Mouse (Mus musculus) heart, embryonic 10.5 days (tissue): Measurements from ENCODE around the gene 1700102P08Rik. TPM values are rescaled to one million over a fixed set of nuclear protein-coding genes. Genes with fewer than 3 reads are reported as not detected.
A peak's percentile ranks its signal among the peaks of the same experiment; 100 is the strongest.

ENCODE experiments used
- DNase-seq: peaks from one replicate; pipeline ENCODE4 v3.0.0-alpha.2; 2017; ENCODE audit warnings: low spot score
- H3K27ac ChIP-seq: fragments of 300-500 bp; sonication (generic); 2 replicates; pipeline ENCODE4 v1.5.1; 2016; ENCODE audit warnings: mild to moderate bottlenecking
- H3K27me3 ChIP-seq: fragments of 300-500 bp; sonication (generic); 2 replicates; pipeline ENCODE4 v1.6.1; 2016; ENCODE audit warnings: mild to moderate bottlenecking; ENCODE audit not compliant: poor library complexity, insufficient read depth, severe bottlenecking
- H3K36me3 ChIP-seq: fragments of 300-500 bp; sonication (generic); 2 replicates; pipeline ENCODE4 v1.6.1; 2016; ENCODE audit warnings: mild to moderate bottlenecking, moderate library complexity
- H3K4me1 ChIP-seq: fragments of 300-500 bp; sonication (generic); 2 replicates; pipeline ENCODE4 v1.6.1; 2016; ENCODE audit warnings: mild to moderate bottlenecking
- H3K4me3 ChIP-seq: fragments of 300-500 bp; sonication (generic); 2 replicates; pipeline ENCODE4 v1.5.1; 2016; ENCODE audit warnings: mild to moderate bottlenecking, moderate library complexity
- H3K9me3 ChIP-seq: fragments of 300-500 bp; sonication (generic); 2 replicates; pipeline ENCODE4 v1.6.1; 2016; ENCODE audit warnings: mild to moderate bottlenecking, moderate library complexity
- WGBS: fragments of 180-500 bp; shearing (Covaris S2); methylation state at CpG from one replicate; pipeline ENCODE4 v1.1.7; 2016; 5-methylcytosine and 5-hydroxymethylcytosine counted together
- polyA plus RNA-seq: library from polyadenylated mRNA; unstranded; fragments of >200 nt; fragmentation: Nextera tagmentation; extraction: Ambion mirVana; gene quantifications from 2 replicates; pipeline ENCODE4 v1.2.1, GENCODE M21; 2016

1700102P08Rik gene
- polyA plus RNA-seq, 1 experiment from 2014 or later = 0.34 TPM

- no peak overlapping the region for H3K4me3 ChIP-seq
- H3K9me3 ChIP-seq = no peaks in the 10 kb centered on the region
- WGBS = 79% methylated on average over 4 of the region's 4 CpGs
- H3K4me1 ChIP-seq = peaks cover 63% of the 10 kb centered on the region
- peaks cover 11% of the 10 kb centered on the region for H3K36me3 ChIP-seq
- no peaks in the 10 kb centered on the region for H3K27me3 ChIP-seq
- peak overlapping the region; percentile 95 for H3K27ac ChIP-seq
- DNase-seq = no peak
Observed at GRCm38 (mm10) chr9:108453458-108453857, 60.9 kb downstream of the 1700102P08Rik start.

DNA sequence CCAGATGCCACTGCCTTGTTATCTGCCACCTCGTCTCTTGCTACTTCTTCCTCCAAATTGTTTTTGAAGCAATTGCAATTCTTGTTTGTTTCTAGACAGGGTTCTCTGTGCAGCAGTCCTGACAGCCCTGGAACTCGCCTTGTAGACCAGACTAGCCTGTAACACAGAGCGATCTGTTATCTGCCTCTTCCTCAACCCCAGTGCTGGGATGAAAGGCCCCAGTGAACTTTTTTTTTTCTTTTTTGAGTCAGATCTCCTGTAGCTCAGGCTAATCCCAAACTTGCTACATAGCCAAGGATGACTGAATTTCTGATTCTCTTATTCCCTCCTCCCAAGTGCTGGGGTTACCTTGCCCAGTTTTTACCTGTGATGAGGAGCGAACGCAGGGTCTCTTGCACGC lies 61.8 kb downstream of the 1700102P08Rik start:
- no peak for DNase-seq
- Histone ChIP-seq H3K4me1 (peaks cover 53% of the 10 kb centered on the region), H3K9me3 (no peaks in the 10 kb centered on the region), H3K4me3 (no peak overlapping the region), H3K27me3 (no peaks in the 10 kb centered on the region), H3K27ac (no peak overlapping the region), H3K36me3 (peaks cover 3% of the 10 kb centered on the region; the same call in 1 of the 2 replicates)
- 78% methylated on average over 6 of the region's 6 CpGs for WGBS

DNA sequence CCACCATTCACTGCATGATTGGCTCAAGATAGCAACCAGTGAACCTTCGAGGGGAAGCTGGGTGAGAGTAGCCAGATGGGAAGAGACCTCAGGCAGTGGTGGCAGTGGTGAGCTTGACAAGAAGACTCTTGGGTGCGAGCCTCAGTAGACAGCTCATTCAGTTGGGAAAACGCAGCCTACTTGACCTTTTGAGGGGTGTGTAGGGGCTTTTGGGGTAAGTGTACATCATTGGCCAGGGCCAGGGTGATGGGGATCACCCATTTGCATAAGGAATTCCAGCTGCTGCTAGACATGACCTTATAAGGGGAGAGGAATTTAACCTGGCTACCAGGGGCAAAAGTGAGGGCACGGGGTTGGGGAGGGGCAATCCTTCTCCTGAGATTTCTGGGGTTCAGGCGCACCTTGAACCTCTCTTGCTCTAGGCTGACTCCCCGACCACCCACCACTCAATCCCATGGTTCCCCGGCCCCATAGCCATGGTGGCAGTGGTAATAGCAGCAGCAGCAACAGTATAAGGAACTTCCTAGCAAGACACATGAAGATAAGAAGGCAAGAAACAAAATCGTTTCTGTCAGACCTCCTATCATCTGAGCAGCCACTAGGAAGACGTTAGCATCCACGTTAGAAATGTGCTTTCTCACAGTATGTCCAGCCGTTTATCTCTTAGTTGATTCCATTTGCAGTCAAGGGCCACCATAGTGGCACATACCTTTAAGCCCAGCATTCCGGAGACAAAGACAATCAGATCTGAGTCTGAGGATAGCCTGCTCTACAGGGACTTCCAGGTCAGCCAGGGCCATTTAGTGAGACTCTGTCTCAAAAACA lies 63.4 kb downstream of the 1700102P08Rik start:
- DNase-seq = no peak
- Histone ChIP-seq H3K36me3 (peaks cover 3% of the 10 kb centered on the region; the same call in 1 of the 2 replicates), H3K4me3 (no peak overlapping the region), H3K27me3 (no peaks in the 10 kb centered on the region), H3K9me3 (no peaks in the 10 kb centered on the region), H3K27ac (no peak overlapping the region), H3K4me1 (peaks cover 39% of the 10 kb centered on the region)
- WGBS = 59% methylated on average over 12 of the region's 12 CpGs

DNA sequence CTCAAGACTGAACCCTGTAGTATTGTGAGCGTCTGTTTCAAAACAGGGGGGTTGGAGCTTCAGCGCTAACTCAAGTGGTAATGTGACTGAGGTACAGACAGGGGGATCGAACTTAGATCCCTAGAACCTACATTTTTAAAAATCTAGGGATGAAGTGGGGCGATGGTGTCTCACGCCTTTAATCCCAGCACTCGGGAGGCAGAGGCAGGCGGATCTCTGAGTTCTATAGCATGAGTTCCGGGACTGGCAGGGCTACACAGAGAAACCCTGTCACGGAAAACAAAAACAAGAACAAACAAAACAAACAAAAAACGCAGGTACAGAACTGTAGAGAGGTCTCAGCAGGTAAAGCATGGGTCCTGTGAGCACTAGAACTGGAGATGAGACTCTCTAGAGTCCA lies 64.3 kb downstream of the 1700102P08Rik start:
- 81% methylated on average over 10 of the region's 10 CpGs for WGBS
- no peaks in the 10 kb centered on the region for H3K9me3 ChIP-seq
- no peak for DNase-seq
- no peaks in the 10 kb centered on the region for H3K27me3 ChIP-seq
- peaks cover 3% of the 10 kb centered on the region; the same call in 1 of the 2 replicates for H3K36me3 ChIP-seq
- H3K27ac ChIP-seq = no peak overlapping the region
- H3K4me1 ChIP-seq = peaks cover 38% of the 10 kb centered on the region
- H3K4me3 ChIP-seq = no peak overlapping the region

DNA sequence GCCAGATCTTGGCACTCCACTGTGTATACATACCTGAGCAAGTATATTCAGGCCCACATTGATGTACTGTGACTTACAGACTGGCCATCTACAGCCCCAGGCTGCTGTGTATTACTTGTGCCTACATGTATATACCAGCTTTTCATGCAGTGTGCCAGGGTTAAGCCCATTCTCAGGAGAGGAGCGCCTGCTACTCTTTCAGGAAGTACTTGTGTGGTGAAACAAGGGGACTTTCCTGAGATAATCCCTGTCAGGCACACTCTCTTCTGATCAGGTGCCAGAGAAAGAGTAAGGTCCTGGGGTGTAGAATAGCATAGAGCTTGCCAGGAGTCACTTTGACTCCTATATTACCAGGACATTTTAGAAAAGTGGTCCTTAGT lies 67.3 kb downstream of the 1700102P08Rik start:
- Histone ChIP-seq H3K27me3 (no peaks in the 10 kb centered on the region), H3K4me1 (peaks cover 29% of the 10 kb centered on the region), H3K36me3 (peaks cover 24% of the 10 kb centered on the region), H3K9me3 (no peaks in the 10 kb centered on the region), H3K4me3 (peak overlapping the region; percentile 92), H3K27ac (peak overlapping the region; percentile 96)
- DNase-seq = no peak
- 80% methylated on average over 1 of the region's 1 CpGs for WGBS

Other genes with a start within 250 kb of the 1700102P08Rik start
- gene Bsn, start 202.4 kb upstream of the 1700102P08Rik start, polyA plus RNA-seq = 1.3 and 1.4 TPM in 2 replicates
- 128 and 197 TPM in 2 replicates for gene Dag1, start 128.8 kb upstream of the 1700102P08Rik start, polyA plus RNA-seq
- gene Nicn1, start 102.4 kb upstream of the 1700102P08Rik start, polyA plus RNA-seq = 21.4 and 24.2 TPM in 2 replicates
- 15.3 and 16.1 TPM in 2 replicates for gene Amt, start 96.0 kb upstream of the 1700102P08Rik start, polyA plus RNA-seq
- gene Rhoa, start 86.7 kb upstream of the 1700102P08Rik start, polyA plus RNA-seq = 277 and 285 TPM in 2 replicates
- 28.2 and 30.3 TPM in 2 replicates for gene Tcta, start 86.6 kb upstream of the 1700102P08Rik start, polyA plus RNA-seq
- gene Gpx1, start 53.9 kb upstream of the 1700102P08Rik start, polyA plus RNA-seq = 1,031 and 1,079 TPM in 2 replicates
- gene Usp4, start 45.0 kb upstream of the 1700102P08Rik start, polyA plus RNA-seq = 114 and 122 TPM in 2 replicates
- gene Ccdc36, start 35.7 kb downstream of the 1700102P08Rik start, polyA plus RNA-seq = 1.1 and 1.5 TPM in 2 replicates
- gene BC048562, start 43.7 kb downstream of the 1700102P08Rik start, polyA plus RNA-seq = not detected in 2 replicates
- 46.6 and 61.1 TPM in 2 replicates for gene Ccdc71, start 67.7 kb downstream of the 1700102P08Rik start, polyA plus RNA-seq
- gene Klhdc8b, start 68.8 kb downstream of the 1700102P08Rik start, polyA plus RNA-seq = 86.8 and 106 TPM in 2 replicates
- 46.3 and 57.4 TPM in 2 replicates for gene Lamb2, start 86.9 kb downstream of the 1700102P08Rik start, polyA plus RNA-seq
- gene Usp19, start 97.8 kb downstream of the 1700102P08Rik start, polyA plus RNA-seq = 78.6 and 84.1 TPM in 2 replicates
- 83.2 and 95.8 TPM in 2 replicates for gene Qars, start 114.9 kb downstream of the 1700102P08Rik start, polyA plus RNA-seq
- gene Qrich1, start 124.0 kb downstream of the 1700102P08Rik start, polyA plus RNA-seq = 117 and 129 TPM in 2 replicates
- 155 and 194 TPM in 2 replicates for gene Impdh2, start 167.5 kb downstream of the 1700102P08Rik start, polyA plus RNA-seq
- 50.5 and 58.6 TPM in 2 replicates for gene Ndufaf3, start 174.6 kb downstream of the 1700102P08Rik start, polyA plus RNA-seq
- gene Dalrd3, start 177.1 kb downstream of the 1700102P08Rik start, polyA plus RNA-seq = 106 and 122 TPM in 2 replicates
- 99.6 and 105 TPM in 2 replicates for gene Wdr6, start 185.9 kb downstream of the 1700102P08Rik start, polyA plus RNA-seq
- gene P4htm, start 204.9 kb downstream of the 1700102P08Rik start, polyA plus RNA-seq = 13.2 and 20.6 TPM in 2 replicates